Mouse (Mus musculus): Measurements from ENCODE around the gene Arhgef17.

GRCm38 (mm10) chr7:100866675-100867074 is 65.2 kb downstream of the Arhgef17 start:
- no peak for TF ChIP-seq POLR2A (IDR thresholded peaks at IDR 0.05; ENCODE audit: borderline replicate concordance, insufficient read depth, low read length)
- TF ChIP-seq CTCF (IDR thresholded peaks at IDR 0.05; ENCODE audit: borderline replicate concordance, insufficient read depth, low read depth, low read length), result peak; percentile 60

All from cerebellum, adult 2 months (tissue).